Mouse (Mus musculus) splenic B cell, adult 2 months (primary cell): ENCODE results near the gene Atp1b2.
A peak's percentile ranks its signal among the peaks of the same experiment; 100 is the strongest.

Source experiments
- DNase-seq: peaks from one replicate; pipeline ENCODE4 v3.0.0-alpha.2; 2011; ENCODE audit warnings: low read depth, low spot score
- H3K27me3 ChIP-seq: 2 replicates; pipeline ENCODE4 v1.6.1; 2012; ENCODE audit warnings: mild to moderate bottlenecking, low read length, moderate library complexity, mixed read lengths; ENCODE audit not compliant: control insufficient read depth, poor library complexity, insufficient read depth, severe bottlenecking
- H3K36me3 ChIP-seq: 2 replicates; pipeline ENCODE4 v1.6.1; 2012; ENCODE audit warnings: mild to moderate bottlenecking, low read length, moderate library complexity, mixed read lengths; ENCODE audit not compliant: control insufficient read depth, poor library complexity, insufficient read depth, severe bottlenecking

Gene Atp1b2

GRCm38 (mm10) chr11:69580091-69580514 is 25.6 kb downstream of the Atp1b2 start, which contains the start of the genes Wrap53 and Trp53:
Gene Wrap53 (minus strand): TSS chr11:69580255.
Gene Trp53 (plus strand): TSS chr11:69580359.
- Histone ChIP-seq H3K36me3 (no peaks in the 10 kb centered on the region; the same call in 1 of the 2 replicates), H3K27me3 (no peaks in the 10 kb centered on the region)
- peak; percentile 94 for DNase-seq

GRCm38 (mm10) chr11:69579128-69580017 is 26.4 kb downstream of the Atp1b2 start:
- H3K27me3 ChIP-seq: no peaks in the 10 kb centered on the region
- DNase-seq: peak; percentile 94
- no peaks in the 10 kb centered on the region; the same call in 1 of the 2 replicates for H3K36me3 ChIP-seq

- DNase-seq: no peak
- Histone ChIP-seq H3K27me3 (no peaks in the 10 kb centered on the region), H3K36me3 (no peaks in the 10 kb centered on the region; the same call in 1 of the 2 replicates)
These were observed 27.4 kb downstream of the Atp1b2 start for GRCm38 (mm10) chr11:69578301-69578700.

GRCm38 (mm10) chr11:69576307-69576706 is 29.4 kb downstream of the Atp1b2 start:
- DNase-seq: no peak
- Histone ChIP-seq H3K36me3 (no peaks in the 10 kb centered on the region; the same call in 1 of the 2 replicates), H3K27me3 (no peaks in the 10 kb centered on the region)

GRCm38 (mm10) chr11:69575220-69575619 is 30.5 kb downstream of the Atp1b2 start:
- no peaks in the 10 kb centered on the region; the same call in none of the 2 replicates for H3K36me3 ChIP-seq
- DNase-seq: peak; percentile 68

GRCm38 (mm10) chr11:69565131-69565530 is 40.6 kb downstream of the Atp1b2 start:
- Histone ChIP-seq H3K27me3 (no peaks in the 10 kb centered on the region), H3K36me3 (peaks cover 14% of the 10 kb centered on the region)
- no peak for DNase-seq

More at GRCm38 (mm10) chr11:69575220-69575619, 30.5 kb downstream of the Atp1b2 start:
- no peaks in the 10 kb centered on the region for H3K27me3 ChIP-seq

- no peak for DNase-seq
- Histone ChIP-seq H3K36me3 (peaks cover 14% of the 10 kb centered on the region), H3K27me3 (no peaks in the 10 kb centered on the region)
These were observed 41.4 kb downstream of the Atp1b2 start for GRCm38 (mm10) chr11:69564391-69564790.

- Histone ChIP-seq H3K27me3 (no peaks in the 10 kb centered on the region), H3K36me3 (peaks cover 14% of the 10 kb centered on the region)
- DNase-seq: no peak
These were observed 42.4 kb downstream of the Atp1b2 start for GRCm38 (mm10) chr11:69563373-69563772.

- peaks cover 14% of the 10 kb centered on the region for H3K36me3 ChIP-seq
- H3K27me3 ChIP-seq: no peaks in the 10 kb centered on the region
- no peak for DNase-seq
These were observed 44.6 kb downstream of the Atp1b2 start for GRCm38 (mm10) chr11:69560896-69561854.

GRCm38 (mm10) chr11:69559851-69560765 is 45.6 kb downstream of the Atp1b2 start, which contains the start of gene Efnb3:
Gene Efnb3 (minus strand): TSS chr11:69560205.
- Histone ChIP-seq H3K36me3 (peaks cover 14% of the 10 kb centered on the region), H3K27me3 (no peaks in the 10 kb centered on the region)
- no peak for DNase-seq

- DNase-seq: no peak
- Histone ChIP-seq H3K27me3 (no peaks in the 10 kb centered on the region), H3K36me3 (peaks cover 14% of the 10 kb centered on the region)
These were observed 46.6 kb downstream of the Atp1b2 start for GRCm38 (mm10) chr11:69559183-69559582.

- Histone ChIP-seq H3K27me3 (no peaks in the 10 kb centered on the region), H3K36me3 (peaks cover 14% of the 10 kb centered on the region)
- DNase-seq: no peak
These were observed 47.0 kb downstream of the Atp1b2 start for GRCm38 (mm10) chr11:69558756-69559155.

GRCm38 (mm10) chr11:69557381-69557958 is 48.3 kb downstream of the Atp1b2 start:
- Histone ChIP-seq H3K36me3 (peaks cover 11% of the 10 kb centered on the region), H3K27me3 (no peaks in the 10 kb centered on the region)
- no peak for DNase-seq
